In genomic region chr6:91721215-91721701, GRCm38 (mm10) we compare ENCODE assay signal across 11 mouse cellular contexts. TPM values are rescaled to one million over a fixed set of nuclear protein-coding genes. Genes with fewer than 3 reads are reported as not detected.
A peak's percentile ranks its signal among the peaks of the same experiment; 100 is the strongest.
DNase-seq lines count a peak whose midpoint lies in the region; ATAC-seq and TF ChIP-seq lines count a peak whose summit lies in the region.
"Had no signal": no experiment of that assay in that cellular context is flagged by ENCODE, and none has a peak within 500 bp of the region (broad histone marks: within the 10 kb centered on the region; RNA-seq: fewer than 3 reads in every experiment).

No protein-coding gene starts in this region.

- H3K4me2 ChIP-seq in intestine, embryonic 16.5 days (ENCODE audit: low read depth, low read length), result no peak overlapping the region
- no peak overlapping the region for H3K4me2 ChIP-seq in intestine, postnatal 0 days (replicated peaks; ENCODE audit: low read depth)
- H3K4me2 ChIP-seq in hindbrain, embryonic 16.5 days (ENCODE audit: low read length), result no peak overlapping the region
- H3K4me2 ChIP-seq in midbrain, embryonic 12.5 days (replicated peaks), result 0 out of 2 replicates have a peak overlapping the region, but pooled peaks have one; percentile 38

- no peak overlapping the region for H3K4me3 ChIP-seq in intestine, embryonic 16.5 days (ENCODE audit: low read length)
- H3K4me3 ChIP-seq in intestine, postnatal 0 days (ENCODE audit: low read depth, low read length), result no peak overlapping the region
- H3K4me3 ChIP-seq in heart, adult 2 months, result no peak overlapping the region
- H3K4me3 ChIP-seq in hindbrain, embryonic 16.5 days (ENCODE audit: low read length), result no peak overlapping the region
- no peak overlapping the region for H3K4me3 ChIP-seq in midbrain, embryonic 12.5 days
- H3K4me3 ChIP-seq: neural tube, embryonic 12.5 days had no signal

- DNase-seq in heart, adult 2 months, result peak; percentile 68 to 85
- no peak for DNase-seq in left cerebral cortex, adult 9 months (ENCODE audit: low spot score in 2 of 2)
- no peak for DNase-seq in adrenal gland, adult 8-10 months
- no peak for DNase-seq in testis, postnatal 14 days (ENCODE audit: low spot score)
- DNase-seq: adrenal gland, adult 2 months; layer of hippocampus, adult 9-11 months had no signal

- no peaks in the 10 kb centered on the region for H3K9me3 ChIP-seq in intestine, embryonic 16.5 days (ENCODE audit: control insufficient read depth, low read length)
- H3K9me3 ChIP-seq in intestine, postnatal 0 days (ENCODE audit: control insufficient read depth), result no peaks in the 10 kb centered on the region
- no peaks in the 10 kb centered on the region for H3K9me3 ChIP-seq in hindbrain, embryonic 16.5 days (ENCODE audit: control insufficient read depth, low read length)
- no peaks in the 10 kb centered on the region for H3K9me3 ChIP-seq in midbrain, embryonic 12.5 days
- H3K9me3 ChIP-seq: neural tube, embryonic 12.5 days had no signal

- no peaks in the 10 kb centered on the region for H3K27me3 ChIP-seq in intestine, embryonic 16.5 days (replicated peaks; ENCODE audit: control insufficient read depth, insufficient read depth, low read length)
- no peaks in the 10 kb centered on the region for H3K27me3 ChIP-seq in intestine, postnatal 0 days (replicated peaks; ENCODE audit: control insufficient read depth, insufficient read depth, low read length)
- H3K27me3 ChIP-seq in heart, adult 2 months (ENCODE audit: control insufficient read depth, insufficient read depth, low read length), result no peaks in the 10 kb centered on the region
- H3K27me3 ChIP-seq in hindbrain, embryonic 16.5 days (replicated peaks; ENCODE audit: control insufficient read depth, insufficient read depth, low read length), result no peaks in the 10 kb centered on the region
- no peaks in the 10 kb centered on the region; the same call in 1 of the 2 replicates for H3K27me3 ChIP-seq in midbrain, embryonic 12.5 days
- H3K27me3 ChIP-seq: neural tube, embryonic 12.5 days had no signal

- no peak overlapping the region for H3K27ac ChIP-seq in intestine, embryonic 16.5 days (ENCODE audit: low read length)
- no peak overlapping the region for H3K27ac ChIP-seq in intestine, postnatal 0 days (ENCODE audit: low read depth, low read length)
- peak overlapping the region; percentile 83; the same call in 1 of the 2 replicates for H3K27ac ChIP-seq in heart, adult 2 months
- H3K27ac ChIP-seq in hindbrain, embryonic 16.5 days (ENCODE audit: low read depth, low read length), result peak overlapping the region; percentile 49; the same call in 1 of the 2 replicates
- H3K27ac ChIP-seq in midbrain, embryonic 12.5 days (replicated peaks), result peak overlapping the region; percentile 93

- TF ChIP-seq EP300 in heart, adult 2 months (IDR thresholded peaks at IDR 0.05; ENCODE audit: insufficient read depth, low read depth, low read length), result peak; percentile 77

- H3K79me2 ChIP-seq in heart, adult 2 months (replicated peaks; ENCODE audit: control insufficient read depth, insufficient read depth, low read length), result 0 out of 2 replicates have a peak, but pooled peaks cover 2% of the 10 kb centered on the region

- H3K9ac ChIP-seq in intestine, embryonic 16.5 days (ENCODE audit: low read depth, low read length), result no peak overlapping the region
- no peak overlapping the region for H3K9ac ChIP-seq in intestine, postnatal 0 days (ENCODE audit: low read depth, low read length)
- H3K9ac ChIP-seq in heart, adult 2 months (ENCODE audit: low read depth, low read length), result no peak overlapping the region
- peak overlapping the region; percentile 39 for H3K9ac ChIP-seq in hindbrain, embryonic 16.5 days (ENCODE audit: low read depth, low read length)
- 0 out of 2 replicates have a peak overlapping the region, but pooled peaks have one; percentile 28 for H3K9ac ChIP-seq in midbrain, embryonic 12.5 days (replicated peaks)
- H3K9ac ChIP-seq: neural tube, embryonic 12.5 days had no signal

- no peak for TF ChIP-seq CTCF in intestine, postnatal 0 days (IDR thresholded peaks at IDR 0.05; ENCODE audit: low read depth)
- TF ChIP-seq CTCF in heart, adult 2 months (IDR thresholded peaks at IDR 0.05), result no peak

- intact Hi-C loops in heart, adult 2 months (cut with DNase I), result loop anchor here (1.0 kb wide), 1 partner anchor 17 kb away; no protein-coding TSS in a partner anchor

- peaks cover 22% of the 10 kb centered on the region for H3K4me1 ChIP-seq in intestine, embryonic 16.5 days (ENCODE audit: control insufficient read depth, insufficient read depth, low read length)
- no peaks in the 10 kb centered on the region for H3K4me1 ChIP-seq in intestine, postnatal 0 days (replicated peaks; ENCODE audit: control insufficient read depth, insufficient read depth, low read length)
- peaks cover 40% of the 10 kb centered on the region for H3K4me1 ChIP-seq in heart, adult 2 months (ENCODE audit: control insufficient read depth, insufficient read depth, low read length)
- peaks cover 37% of the 10 kb centered on the region for H3K4me1 ChIP-seq in hindbrain, embryonic 16.5 days (ENCODE audit: control insufficient read depth, insufficient read depth, low read depth, low read length)
- peaks cover 40% of the 10 kb centered on the region for H3K4me1 ChIP-seq in midbrain, embryonic 12.5 days

- H3K36me3 ChIP-seq in intestine, embryonic 16.5 days (ENCODE audit: control insufficient read depth, insufficient read depth, low read length), result peaks cover 23% of the 10 kb centered on the region; the same call in 1 of the 2 replicates
- H3K36me3 ChIP-seq in intestine, postnatal 0 days (ENCODE audit: control insufficient read depth, insufficient read depth), result peaks cover 59% of the 10 kb centered on the region
- peaks cover 27% of the 10 kb centered on the region for H3K36me3 ChIP-seq in heart, adult 2 months (ENCODE audit: control insufficient read depth, insufficient read depth, low read length)
- peaks cover 13% of the 10 kb centered on the region for H3K36me3 ChIP-seq in hindbrain, embryonic 16.5 days (ENCODE audit: control insufficient read depth, insufficient read depth, low read length)
- H3K36me3 ChIP-seq in midbrain, embryonic 12.5 days, result peaks cover 34% of the 10 kb centered on the region

- 0 out of 2 replicates have a peak, but pooled peaks have one; percentile 2 for TF ChIP-seq POLR2A in heart, adult 2 months (IDR thresholded peaks at IDR 0.05; ENCODE audit: insufficient read depth, low read depth, low read length)

- ATAC-seq in intestine, embryonic 16.5 days, result peak; percentile 21; the same call in 1 of the 2 replicates
- ATAC-seq in intestine, postnatal 0 days, result no peak
- ATAC-seq in hindbrain, embryonic 16.5 days, result no peak
- ATAC-seq in midbrain, embryonic 12.5 days (ENCODE audit: low FRiP score, low read depth), result no peak

- WGBS in intestine, embryonic 16.5 days, result 57% methylated on average over 12 of the region's 12 CpGs
- WGBS in intestine, postnatal 0 days, result 68% methylated on average over 12 of the region's 12 CpGs
- WGBS in heart, adult 2 months, result 51% methylated on average over 12 of the region's 12 CpGs
- 24% methylated on average over 12 of the region's 12 CpGs for WGBS in hindbrain, embryonic 16.5 days
- WGBS in midbrain, embryonic 12.5 days, result 20% methylated on average over 12 of the region's 12 CpGs

RNA-seq across cellular contexts. Expression of gene Slc6a6, which starts 37.4 kb away (rescaled TPM):
- polyA plus RNA-seq in intestine, embryonic 16.5 days (2015; fragmentation: Nextera tagmentation; extraction: Ambion mirVana), result 103 and 104 TPM in 2 replicates
- 109 and 127 TPM in 2 replicates for polyA plus RNA-seq in intestine, postnatal 0 days (2015; fragmentation: Nextera tagmentation; extraction: Ambion mirVana)
- 10 to 100 TPM; 56.4 to 96.9 TPM for total RNA-seq in heart, adult 2 months (2021)
- 86.2 and 118 TPM in 2 replicates for polyA plus RNA-seq in heart, adult 2 months (2012; rRNA removed)
- 108 TPM in 2 replicates for polyA plus RNA-seq in hindbrain, embryonic 16.5 days (2015; fragmentation: Nextera tagmentation; extraction: Ambion mirVana)
- polyA plus RNA-seq in midbrain, embryonic 12.5 days (2016; fragmentation: Nextera tagmentation; extraction: Ambion mirVana), result 69.4 and 82.8 TPM in 2 replicates
- 100 to 1,000 TPM; 468 to 562 (median 518) TPM for total RNA-seq in adrenal gland, adult 8-10 months (2022)

Comparison
In these comparisons a context has a peak if more than half of its experiments do, and no peak if none do; other contexts are left out.
1. H3K27ac ChIP-seq: peak in heart, adult 2 months (single experiment), hindbrain, embryonic 16.5 days (single experiment) and midbrain, embryonic 12.5 days (single experiment); none in intestine, embryonic 16.5 days (single experiment) and intestine, postnatal 0 days (single experiment).
2. H3K9ac ChIP-seq: peak in hindbrain, embryonic 16.5 days (single experiment) and midbrain, embryonic 12.5 days (single experiment); none in intestine, embryonic 16.5 days (single experiment), intestine, postnatal 0 days (single experiment) and heart, adult 2 months (single experiment).
3. DNase-seq: peak in heart, adult 2 months (2 of 2); none in left cerebral cortex, adult 9 months (0 of 2), adrenal gland, adult 8-10 months (single experiment) and testis, postnatal 14 days (single experiment).